Mouse (Mus musculus): ENCODE measurements around the gene Flt1. TPM values are rescaled to one million over a fixed set of nuclear protein-coding genes. Genes with fewer than 3 reads are reported as not detected.
"Not testable (repeated sequence)": the region's sequence is repeated elsewhere in the genome, so short reads cannot be mapped to it uniquely, and the experiment has no call there.

Gene Flt1
- polyA plus RNA-seq, 1 experiment from 2014 or later = 21.4 TPM

DNA sequence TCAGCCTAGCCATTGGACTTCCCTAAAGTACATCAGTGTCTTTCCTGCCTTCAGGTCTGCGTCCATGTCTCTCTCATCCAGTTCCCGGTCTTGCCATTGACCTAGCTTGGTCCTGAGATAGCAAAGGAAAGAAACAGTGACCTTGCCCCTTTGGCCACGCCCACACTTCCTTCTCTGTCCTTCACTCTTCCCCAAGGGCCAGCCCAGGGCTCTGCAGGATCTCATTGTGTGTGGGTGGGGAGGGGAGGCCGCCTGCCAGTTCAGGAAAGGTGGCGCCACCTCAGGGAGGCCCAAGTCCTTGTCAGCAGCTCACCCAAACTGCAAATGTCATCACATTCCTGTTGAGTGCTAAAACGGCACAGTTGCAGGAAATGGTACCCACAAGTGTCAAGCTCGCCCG lies 151.3 kb downstream of the Flt1 start:
- Histone ChIP-seq H3K9me3 (replicated peaks; ENCODE audit: control insufficient read depth, low read length) (no peaks in the 10 kb centered on the region), H3K27ac (ENCODE audit: low read length) (no peak overlapping the region), H3K4me2 (ENCODE audit: low read depth, low read length) (no peak overlapping the region), H3K4me3 (ENCODE audit: low read length) (no peak overlapping the region), H3K27me3 (ENCODE audit: control insufficient read depth, insufficient read depth, low read length) (no peaks in the 10 kb centered on the region), H3K4me1 (ENCODE audit: control insufficient read depth, insufficient read depth, low read length) (no peaks in the 10 kb centered on the region), H3K9ac (ENCODE audit: low read length) (no peak overlapping the region), H3K36me3 (ENCODE audit: control insufficient read depth, insufficient read depth) (no peaks in the 10 kb centered on the region)
- peak; percentile 63 for ATAC-seq (replicated peaks; ENCODE audit: extremely low read depth, insufficient read depth, low FRiP score)
- 27% methylated on average over 8 of the region's 8 CpGs for WGBS

DNA sequence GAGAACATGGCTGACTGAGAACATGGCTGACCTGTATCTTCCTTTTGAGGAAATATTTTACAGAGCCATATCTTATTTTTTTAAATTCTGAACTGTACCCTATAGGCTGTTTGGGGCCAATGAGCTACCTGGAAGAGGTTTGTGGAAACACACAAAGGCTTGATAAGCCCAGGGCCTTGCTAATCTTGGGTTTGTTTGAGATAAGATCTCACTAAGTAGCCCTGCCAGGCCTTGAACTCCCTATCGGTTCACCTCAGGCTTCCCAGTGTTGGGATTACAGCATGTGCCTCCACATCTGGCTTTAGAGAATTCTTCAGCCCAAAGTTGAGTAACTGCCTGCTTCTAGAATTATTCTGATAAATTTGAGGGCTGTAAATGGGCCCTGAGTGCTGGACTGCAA lies 152.3 kb downstream of the Flt1 start:
- no peaks in the 10 kb centered on the region for H3K36me3 ChIP-seq (ENCODE audit: control insufficient read depth, insufficient read depth)
- no peaks in the 10 kb centered on the region for H3K9me3 ChIP-seq (replicated peaks; ENCODE audit: control insufficient read depth, low read length)
- WGBS = 59% methylated on average over 1 of the region's 1 CpGs
- H3K4me3 ChIP-seq (ENCODE audit: low read length) = no peak overlapping the region
- no peak overlapping the region for H3K4me2 ChIP-seq (ENCODE audit: low read depth, low read length)
- no peak overlapping the region for H3K27ac ChIP-seq (ENCODE audit: low read length)
- ATAC-seq (replicated peaks; ENCODE audit: extremely low read depth, insufficient read depth, low FRiP score) = no peak
- no peaks in the 10 kb centered on the region for H3K4me1 ChIP-seq (ENCODE audit: control insufficient read depth, insufficient read depth, low read length)
- H3K9ac ChIP-seq (ENCODE audit: low read length) = no peak overlapping the region
- H3K27me3 ChIP-seq (ENCODE audit: control insufficient read depth, insufficient read depth, low read length) = no peaks in the 10 kb centered on the region

DNA sequence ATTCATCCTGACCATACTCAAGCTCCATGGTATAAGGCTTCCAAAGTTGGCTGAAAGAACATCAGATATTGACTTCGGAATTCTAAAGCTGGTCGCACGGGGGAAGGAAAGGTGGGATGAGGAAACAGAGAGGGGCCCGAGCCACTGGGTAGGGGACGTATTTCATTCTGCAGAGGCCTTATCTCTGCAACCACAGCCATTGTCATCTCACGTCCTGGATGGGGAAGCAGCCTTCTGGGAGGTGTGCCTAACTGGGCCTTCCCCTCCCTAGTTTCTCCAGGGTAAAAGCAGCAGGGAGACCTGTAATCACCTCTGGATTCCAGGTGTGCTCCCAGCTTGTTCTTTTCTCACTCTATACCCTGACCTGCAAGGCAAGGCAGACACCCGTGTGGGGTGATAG lies 153.1 kb downstream of the Flt1 start:
- no peak overlapping the region for H3K4me3 ChIP-seq (ENCODE audit: low read length)
- WGBS = 65% methylated on average over 7 of the region's 7 CpGs
- H3K9me3 ChIP-seq (replicated peaks; ENCODE audit: control insufficient read depth, low read length) = no peaks in the 10 kb centered on the region
- no peak overlapping the region for H3K27ac ChIP-seq (ENCODE audit: low read length)
- no peaks in the 10 kb centered on the region for H3K4me1 ChIP-seq (ENCODE audit: control insufficient read depth, insufficient read depth, low read length)
- no peak overlapping the region for H3K4me2 ChIP-seq (ENCODE audit: low read depth, low read length)
- no peak overlapping the region for H3K9ac ChIP-seq (ENCODE audit: low read length)
- ATAC-seq (replicated peaks; ENCODE audit: extremely low read depth, insufficient read depth, low FRiP score) = no peak
- H3K27me3 ChIP-seq (ENCODE audit: control insufficient read depth, insufficient read depth, low read length) = no peaks in the 10 kb centered on the region
- no peaks in the 10 kb centered on the region for H3K36me3 ChIP-seq (ENCODE audit: control insufficient read depth, insufficient read depth)

DNA sequence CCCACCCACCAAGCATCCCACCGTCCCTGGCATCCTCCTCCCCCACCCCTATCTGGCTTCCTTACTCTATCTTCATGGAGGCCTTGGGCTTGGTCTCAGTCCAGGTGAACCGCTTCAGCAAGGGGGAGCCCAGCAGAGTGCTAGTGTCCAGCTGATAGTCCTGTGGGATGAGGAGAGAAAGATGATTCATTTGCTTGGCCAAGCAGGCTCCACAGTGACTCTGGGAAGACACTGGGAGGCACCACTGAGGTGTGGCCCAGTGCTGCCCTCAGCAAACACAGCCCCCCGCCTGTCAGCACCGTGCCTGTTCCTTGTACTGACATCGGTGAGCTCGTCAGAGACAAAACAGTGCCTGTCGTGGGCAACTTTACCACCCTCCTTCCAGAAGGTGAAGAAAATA lies 159.5 kb downstream of the Flt1 start:
- 40% methylated on average over 7 of the region's 7 CpGs for WGBS
- H3K27ac ChIP-seq (ENCODE audit: low read length) = no peak overlapping the region
- no peaks in the 10 kb centered on the region for H3K27me3 ChIP-seq (ENCODE audit: control insufficient read depth, insufficient read depth, low read length)
- no peaks in the 10 kb centered on the region for H3K9me3 ChIP-seq (replicated peaks; ENCODE audit: control insufficient read depth, low read length)
- no peak for ATAC-seq (replicated peaks; ENCODE audit: extremely low read depth, insufficient read depth, low FRiP score)
- no peaks in the 10 kb centered on the region for H3K36me3 ChIP-seq (ENCODE audit: control insufficient read depth, insufficient read depth)
- H3K4me2 ChIP-seq (ENCODE audit: low read depth, low read length) = no peak overlapping the region
- no peak overlapping the region for H3K4me3 ChIP-seq (ENCODE audit: low read length)
- H3K9ac ChIP-seq (ENCODE audit: low read length) = no peak overlapping the region
- H3K4me1 ChIP-seq (ENCODE audit: control insufficient read depth, insufficient read depth, low read length) = no peaks in the 10 kb centered on the region

DNA sequence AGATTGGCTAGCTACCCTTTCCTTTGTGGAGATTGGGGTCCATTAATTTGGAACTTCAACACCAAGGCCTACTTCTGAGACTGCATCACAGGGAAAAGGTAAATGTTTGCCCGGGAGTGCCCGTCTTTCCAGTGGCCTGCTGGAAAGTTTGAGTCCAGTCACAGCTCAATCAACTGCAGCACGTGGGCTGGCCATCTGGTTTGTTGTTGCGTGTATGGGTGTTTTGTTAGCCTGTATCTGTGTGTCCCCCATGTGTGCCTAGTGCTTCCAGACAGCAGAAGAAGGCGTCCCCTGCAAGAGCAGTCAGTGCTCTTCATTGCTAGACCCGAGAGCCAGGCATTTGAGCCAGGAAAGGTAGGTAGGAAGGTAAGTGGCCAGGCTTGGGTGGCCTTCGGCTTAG lies 160.4 kb downstream of the Flt1 start:
- 86% methylated on average over 7 of the region's 7 CpGs for WGBS
- no peak overlapping the region for H3K9ac ChIP-seq (ENCODE audit: low read length)
- no peak for ATAC-seq (replicated peaks; ENCODE audit: extremely low read depth, insufficient read depth, low FRiP score)
- H3K4me2 ChIP-seq (ENCODE audit: low read depth, low read length) = no peak overlapping the region
- H3K9me3 ChIP-seq (replicated peaks; ENCODE audit: control insufficient read depth, low read length) = no peaks in the 10 kb centered on the region
- H3K27me3 ChIP-seq (ENCODE audit: control insufficient read depth, insufficient read depth, low read length) = no peaks in the 10 kb centered on the region
- no peaks in the 10 kb centered on the region for H3K36me3 ChIP-seq (ENCODE audit: control insufficient read depth, insufficient read depth)
- no peak overlapping the region for H3K27ac ChIP-seq (ENCODE audit: low read length)
- no peak overlapping the region for H3K4me3 ChIP-seq (ENCODE audit: low read length)
- no peaks in the 10 kb centered on the region for H3K4me1 ChIP-seq (ENCODE audit: control insufficient read depth, insufficient read depth, low read length)

DNA sequence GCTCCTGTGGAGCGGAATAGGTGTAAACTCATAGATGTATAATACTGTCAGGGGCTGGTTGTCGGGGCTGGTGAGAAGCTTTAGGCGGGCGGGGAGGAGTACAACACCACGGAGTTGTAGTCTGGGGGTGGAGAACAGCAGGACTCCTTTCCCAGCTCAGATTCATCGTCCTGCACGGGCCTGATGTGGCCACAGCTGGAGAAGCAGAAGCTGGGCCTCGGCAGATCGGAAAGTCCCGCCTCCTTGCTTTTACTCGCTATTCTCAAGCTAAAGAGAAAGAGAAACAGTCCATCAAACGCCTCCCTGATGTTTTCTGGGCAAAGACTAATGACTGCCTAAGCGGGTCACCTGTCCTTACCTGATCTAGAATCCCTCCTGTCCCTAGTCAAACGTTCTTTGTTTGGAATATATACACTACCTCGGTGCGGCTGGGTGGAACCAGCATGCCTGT lies 161.6 kb downstream of the Flt1 start:
- Histone ChIP-seq H3K36me3 (ENCODE audit: control insufficient read depth, insufficient read depth) (no peaks in the 10 kb centered on the region), H3K9me3 (replicated peaks; ENCODE audit: control insufficient read depth, low read length) (no peaks in the 10 kb centered on the region), H3K4me1 (ENCODE audit: control insufficient read depth, insufficient read depth, low read length) (no peaks in the 10 kb centered on the region), H3K27me3 (ENCODE audit: control insufficient read depth, insufficient read depth, low read length) (no peaks in the 10 kb centered on the region), H3K4me3 (ENCODE audit: low read length) (0 out of 2 replicates have a peak overlapping the region, but pooled peaks have one; percentile 4), H3K4me2 (ENCODE audit: low read depth, low read length) (peak overlapping the region; percentile 51; the same call in 1 of the 2 replicates), H3K27ac (ENCODE audit: low read length) (no peak overlapping the region), H3K9ac (ENCODE audit: low read length) (no peak overlapping the region)
- peak; percentile 37; the same call in 1 of the 2 replicates for ATAC-seq (replicated peaks; ENCODE audit: extremely low read depth, insufficient read depth, low FRiP score)
- WGBS = 39% methylated on average over 16 of the region's 16 CpGs

DNA sequence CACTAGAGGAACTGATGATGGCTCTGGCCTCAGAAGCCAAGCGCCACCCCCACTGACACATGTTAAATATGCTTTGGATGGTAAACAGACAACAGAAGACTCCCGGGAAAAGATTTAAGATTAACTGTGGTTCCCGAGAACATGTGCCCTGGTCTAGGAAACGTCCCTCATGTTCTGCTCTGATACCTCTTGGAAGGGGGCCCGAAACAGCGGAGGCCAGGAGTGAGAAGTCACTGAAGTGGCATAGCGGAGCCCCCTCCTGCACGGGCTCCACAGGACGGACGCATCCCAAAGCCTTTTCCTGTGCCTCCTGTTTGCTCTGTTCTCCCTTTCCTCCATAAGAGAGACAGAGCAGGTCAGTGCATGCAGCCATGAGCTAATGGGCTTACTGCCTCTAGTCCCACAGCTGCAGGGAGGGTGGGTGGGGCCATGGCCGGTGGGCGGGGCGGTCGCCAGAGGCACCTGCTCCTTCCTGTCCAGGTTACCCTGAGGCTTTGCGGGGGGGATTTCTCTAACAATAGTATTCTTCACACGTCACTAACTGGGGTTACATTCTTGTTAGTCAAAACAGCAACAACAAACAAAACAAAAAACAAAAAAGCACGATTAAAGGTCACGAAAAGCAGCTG lies 162.2 kb downstream of the Flt1 start:
- H3K4me2 ChIP-seq (ENCODE audit: low read depth, low read length) = peak overlapping the region; percentile 51; the same call in 1 of the 2 replicates
- no peaks in the 10 kb centered on the region for H3K4me1 ChIP-seq (ENCODE audit: control insufficient read depth, insufficient read depth, low read length)
- H3K4me3 ChIP-seq (ENCODE audit: low read length) = 0 out of 2 replicates have a peak overlapping the region, but pooled peaks have one; percentile 4
- 60% methylated on average over 18 of the region's 18 CpGs for WGBS
- no peak overlapping the region for H3K27ac ChIP-seq (ENCODE audit: low read length)
- H3K36me3 ChIP-seq (ENCODE audit: control insufficient read depth, insufficient read depth) = no peaks in the 10 kb centered on the region
- H3K27me3 ChIP-seq (ENCODE audit: control insufficient read depth, insufficient read depth, low read length) = no peaks in the 10 kb centered on the region
- no peak for ATAC-seq (replicated peaks; ENCODE audit: extremely low read depth, insufficient read depth, low FRiP score)
- H3K9ac ChIP-seq (ENCODE audit: low read length) = no peak overlapping the region
- no peaks in the 10 kb centered on the region for H3K9me3 ChIP-seq (replicated peaks; ENCODE audit: control insufficient read depth, low read length)

GRCm38 (mm10) chr5:147557641-147558040 lies 168.2 kb downstream of the Flt1 start:
- H3K4me1 ChIP-seq (ENCODE audit: control insufficient read depth, insufficient read depth, low read length); H3K4me3 ChIP-seq (ENCODE audit: low read length); H3K9me3 ChIP-seq (replicated peaks; ENCODE audit: control insufficient read depth, low read length); H3K27ac ChIP-seq (ENCODE audit: low read length); H3K27me3 ChIP-seq (ENCODE audit: control insufficient read depth, insufficient read depth, low read length); H3K36me3 ChIP-seq (ENCODE audit: control insufficient read depth, insufficient read depth); H3K4me2 ChIP-seq (ENCODE audit: low read depth, low read length); H3K9ac ChIP-seq (ENCODE audit: low read length); ATAC-seq (replicated peaks; ENCODE audit: extremely low read depth, insufficient read depth, low FRiP score): not testable (repeated sequence)
- WGBS = 43% methylated on average over 5 of the region's 6 CpGs

DNA sequence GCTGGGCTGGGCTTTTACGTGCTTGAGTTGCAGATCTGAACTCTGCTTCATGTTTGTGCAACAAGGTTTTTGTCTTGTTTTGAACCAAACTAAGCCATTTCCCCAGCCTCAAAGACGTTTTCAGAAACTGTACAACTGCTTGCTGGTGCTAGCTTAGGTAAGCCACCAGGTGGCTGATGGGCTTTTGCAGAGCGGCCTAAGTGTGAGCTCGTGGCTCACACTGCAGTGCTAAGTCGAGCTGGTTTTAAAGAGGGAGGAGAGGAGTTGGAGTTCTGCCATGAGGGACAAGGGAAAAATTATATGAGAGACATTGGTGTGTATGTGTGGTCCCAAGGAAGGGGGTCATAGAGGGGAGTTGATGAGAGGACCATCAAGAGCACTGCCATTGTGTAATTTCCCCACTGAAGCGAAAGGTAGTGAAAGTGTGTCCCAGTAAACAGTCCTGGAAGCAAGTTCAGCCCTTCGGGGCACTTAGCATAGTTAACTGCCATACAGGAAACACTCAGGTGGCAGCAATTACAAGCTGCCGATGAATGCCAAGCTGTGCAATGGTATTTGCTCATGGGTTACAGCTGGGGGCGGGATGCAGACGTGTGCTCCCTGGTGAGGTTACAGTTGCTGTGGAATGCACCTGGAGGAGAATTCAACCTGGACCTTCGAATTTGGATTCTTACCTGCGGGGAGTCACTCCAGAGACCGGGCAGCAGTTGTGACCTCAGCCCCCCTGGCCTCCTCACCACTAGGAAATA lies 173.8 kb downstream of the Flt1 start:
- Histone ChIP-seq H3K4me3 (ENCODE audit: low read length) (no peak overlapping the region), H3K4me1 (ENCODE audit: control insufficient read depth, insufficient read depth, low read length) (no peaks in the 10 kb centered on the region), H3K36me3 (ENCODE audit: control insufficient read depth, insufficient read depth) (peaks cover 19% of the 10 kb centered on the region), H3K4me2 (ENCODE audit: low read depth, low read length) (no peak overlapping the region), H3K27ac (ENCODE audit: low read length) (no peak overlapping the region), H3K9ac (ENCODE audit: low read length) (no peak overlapping the region), H3K9me3 (replicated peaks; ENCODE audit: control insufficient read depth, low read length) (no peaks in the 10 kb centered on the region), H3K27me3 (ENCODE audit: control insufficient read depth, insufficient read depth, low read length) (no peaks in the 10 kb centered on the region)
- WGBS = 84% methylated on average over 13 of the region's 13 CpGs
- ATAC-seq (replicated peaks; ENCODE audit: extremely low read depth, insufficient read depth, low FRiP score) = no peak
